Mouse (Mus musculus): Measurements from ENCODE around the gene Abcb10. TPM values are rescaled to one million over a fixed set of nuclear protein-coding genes. Genes with fewer than 3 reads are reported as not detected.
A peak's percentile ranks its signal among the peaks of the same experiment; 100 is the strongest.

The Abcb10 gene
- polyA plus RNA-seq, 1 experiment from 2014 or later: 17.3 TPM

- Histone ChIP-seq H3K27ac (no peak overlapping the region), H3K9ac (no peak overlapping the region), H3K4me1 (no peaks in the 10 kb centered on the region), H3K9me3 (no peaks in the 10 kb centered on the region), H3K4me3 (replicated peaks) (no peak overlapping the region), H3K36me3 (replicated peaks) (peaks cover 86% of the 10 kb centered on the region), H3K27me3 (no peaks in the 10 kb centered on the region), H3K4me2 (no peak overlapping the region)
- ATAC-seq (ENCODE audit: low FRiP score): no peak
- WGBS: 95% methylated on average over 10 of the region's 10 CpGs
These were observed 19.7 kb upstream of the Abcb10 start for GRCm38 (mm10) chr8:124002546-124003108.

- Histone ChIP-seq H3K4me3 (replicated peaks) (no peak overlapping the region), H3K4me2 (no peak overlapping the region), H3K9me3 (no peaks in the 10 kb centered on the region), H3K27ac (no peak overlapping the region), H3K27me3 (no peaks in the 10 kb centered on the region), H3K9ac (no peak overlapping the region), H3K4me1 (no peaks in the 10 kb centered on the region), H3K36me3 (replicated peaks) (peaks cover 78% of the 10 kb centered on the region)
- no peak for ATAC-seq (ENCODE audit: low FRiP score)
- WGBS: 100% methylated on average over 2 of the region's 2 CpGs
These were observed 16.6 kb upstream of the Abcb10 start for GRCm38 (mm10) chr8:123999568-123999967.

DNA sequence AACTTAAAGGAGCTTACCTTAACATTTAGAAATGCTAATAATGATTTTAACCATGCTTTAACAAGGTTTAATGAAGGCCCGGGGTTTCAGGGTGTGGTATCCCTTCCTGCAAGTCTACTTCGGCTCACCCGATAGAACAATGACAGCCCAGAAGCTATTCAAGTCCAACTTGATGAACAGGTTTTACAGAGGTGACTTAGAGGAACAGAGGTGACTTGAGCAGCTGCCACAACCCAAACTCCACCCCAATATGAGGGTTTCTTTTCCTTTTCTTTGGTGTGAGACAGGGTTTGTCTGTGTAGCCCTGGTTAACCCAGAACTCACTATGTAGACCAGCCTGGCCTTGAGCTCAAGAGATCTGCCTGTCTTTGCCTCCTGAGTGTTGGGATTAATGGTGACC lies 11.1 kb upstream of the Abcb10 start:
- Histone ChIP-seq H3K27ac (no peak overlapping the region), H3K4me1 (no peaks in the 10 kb centered on the region), H3K4me3 (replicated peaks) (no peak overlapping the region), H3K9ac (no peak overlapping the region), H3K9me3 (no peaks in the 10 kb centered on the region), H3K36me3 (replicated peaks) (peaks cover 38% of the 10 kb centered on the region), H3K4me2 (no peak overlapping the region), H3K27me3 (no peaks in the 10 kb centered on the region)
- no peak for ATAC-seq (ENCODE audit: low FRiP score)
- WGBS: 88% methylated on average over 3 of the region's 3 CpGs

GRCm38 (mm10) chr8:123993597-123993996 lies 10.7 kb upstream of the Abcb10 start:
- Histone ChIP-seq H3K27me3 (no peaks in the 10 kb centered on the region), H3K4me3 (replicated peaks) (no peak overlapping the region), H3K4me2 (no peak overlapping the region), H3K27ac (no peak overlapping the region), H3K36me3 (replicated peaks) (peaks cover 38% of the 10 kb centered on the region), H3K9ac (no peak overlapping the region), H3K4me1 (no peaks in the 10 kb centered on the region), H3K9me3 (no peaks in the 10 kb centered on the region)
- ATAC-seq (ENCODE audit: low FRiP score): no peak
- 94% methylated on average over 5 of the region's 5 CpGs for WGBS

DNA sequence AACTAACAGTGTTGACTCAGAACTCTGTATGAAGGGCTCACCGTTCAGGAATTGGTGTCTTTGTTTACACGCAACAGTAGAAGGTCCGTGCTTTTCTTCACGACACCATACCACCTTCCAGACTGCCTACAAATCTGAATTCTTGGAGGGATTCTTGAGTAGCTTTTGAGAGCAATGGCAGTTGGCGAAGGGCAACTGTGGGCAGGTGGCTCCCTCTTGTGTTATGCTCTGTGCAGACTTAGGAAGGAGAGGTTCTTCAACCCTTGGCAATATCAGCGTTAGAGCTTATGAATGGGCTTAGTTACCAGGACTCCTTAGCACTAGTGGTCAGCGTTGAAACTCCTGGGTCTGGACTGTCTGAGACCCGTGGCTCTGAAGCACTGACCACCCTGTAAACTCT lies 9.7 kb upstream of the Abcb10 start:
- Histone ChIP-seq H3K4me2 (no peak overlapping the region), H3K4me3 (replicated peaks) (no peak overlapping the region), H3K36me3 (replicated peaks) (peaks cover 33% of the 10 kb centered on the region), H3K4me1 (no peaks in the 10 kb centered on the region), H3K27me3 (no peaks in the 10 kb centered on the region), H3K27ac (no peak overlapping the region), H3K9ac (no peak overlapping the region), H3K9me3 (no peaks in the 10 kb centered on the region)
- ATAC-seq (ENCODE audit: low FRiP score): no peak
- 87% methylated on average over 8 of the region's 8 CpGs for WGBS

GRCm38 (mm10) chr8:123990277-123991049 lies 7.5 kb upstream of the Abcb10 start:
- Histone ChIP-seq H3K4me2 (no peak overlapping the region), H3K4me1 (no peaks in the 10 kb centered on the region), H3K36me3 (replicated peaks) (peaks cover 16% of the 10 kb centered on the region), H3K9me3 (no peaks in the 10 kb centered on the region), H3K27me3 (no peaks in the 10 kb centered on the region), H3K4me3 (replicated peaks) (no peak overlapping the region), H3K27ac (no peak overlapping the region), H3K9ac (no peak overlapping the region)
- no peak for ATAC-seq (ENCODE audit: low FRiP score)
- 95% methylated on average over 13 of the region's 13 CpGs for WGBS

DNA sequence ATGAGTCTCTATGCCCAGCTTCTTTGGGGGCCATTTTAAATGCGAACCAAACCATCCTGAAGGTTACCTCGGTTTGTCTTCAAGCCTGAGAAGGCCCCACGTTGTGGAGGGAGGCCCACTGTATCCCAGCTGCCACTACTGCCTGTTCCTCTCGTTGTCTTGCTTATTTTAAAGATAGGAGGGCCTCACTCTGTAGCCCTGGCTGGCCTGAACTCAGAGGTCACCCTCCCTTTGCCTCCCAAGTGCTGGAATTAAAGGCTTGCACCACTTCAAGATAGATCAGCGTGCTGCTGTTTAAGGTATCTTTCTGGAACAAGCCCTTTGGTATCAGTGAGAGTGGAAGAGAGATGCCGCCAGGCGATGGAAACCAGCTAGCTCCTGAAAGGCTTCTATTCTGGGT lies 6.2 kb upstream of the Abcb10 start:
- H3K4me3 ChIP-seq (replicated peaks): no peak overlapping the region
- H3K9me3 ChIP-seq: no peaks in the 10 kb centered on the region
- no peaks in the 10 kb centered on the region for H3K4me1 ChIP-seq
- H3K9ac ChIP-seq: no peak overlapping the region
- no peak overlapping the region for H3K4me2 ChIP-seq
- H3K27me3 ChIP-seq: no peaks in the 10 kb centered on the region
- peaks cover 7% of the 10 kb centered on the region; the same call in 1 of the 2 replicates for H3K36me3 ChIP-seq (replicated peaks)
- WGBS: 81% methylated on average over 7 of the region's 7 CpGs
- no peak overlapping the region for H3K27ac ChIP-seq
- no peak for ATAC-seq (ENCODE audit: low FRiP score)

GRCm38 (mm10) chr8:123988605-123989038 lies 5.7 kb upstream of the Abcb10 start:
- no peaks in the 10 kb centered on the region for H3K4me1 ChIP-seq
- H3K36me3 ChIP-seq (replicated peaks): peaks cover 2% of the 10 kb centered on the region; the same call in 1 of the 2 replicates
- H3K27me3 ChIP-seq: no peaks in the 10 kb centered on the region
- WGBS: 84% methylated on average over 6 of the region's 6 CpGs
- no peak for ATAC-seq (ENCODE audit: low FRiP score)
- no peak overlapping the region for H3K9ac ChIP-seq
- H3K4me3 ChIP-seq (replicated peaks): no peak overlapping the region
- H3K4me2 ChIP-seq: no peak overlapping the region
- no peak overlapping the region for H3K27ac ChIP-seq
- no peaks in the 10 kb centered on the region for H3K9me3 ChIP-seq

DNA sequence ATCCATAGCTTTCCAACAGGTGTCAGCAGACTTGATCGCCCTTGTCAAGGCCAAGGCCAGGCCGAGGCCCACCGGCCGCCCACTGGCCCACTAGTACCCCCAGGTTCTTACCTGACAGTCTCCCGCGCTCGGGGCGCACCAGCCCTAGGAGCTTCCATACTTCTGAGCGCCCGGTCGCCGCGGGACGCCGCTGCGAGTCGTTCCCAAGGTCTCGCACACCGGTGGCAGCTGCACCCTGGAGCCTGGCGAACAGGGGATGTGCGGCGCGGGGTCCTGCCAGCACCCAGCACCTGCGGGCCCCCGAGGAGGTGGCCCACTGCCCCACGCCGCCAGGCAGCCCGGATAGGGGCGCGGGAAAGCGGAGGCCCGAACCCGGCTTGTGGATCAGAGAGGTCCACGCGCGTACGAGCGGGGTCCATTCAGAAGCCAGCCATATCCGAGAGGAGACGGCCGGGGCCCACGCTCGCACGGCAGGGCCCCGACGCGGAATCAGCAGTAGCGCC lies 580 bp downstream of the Abcb10 start:
- under 1% methylated on average over 48 of the region's 48 CpGs for WGBS
- H3K9ac ChIP-seq: peak overlapping the region; percentile 78
- peak overlapping the region; percentile 84 for H3K4me3 ChIP-seq (replicated peaks)
- ATAC-seq (ENCODE audit: low FRiP score): peak; percentile 47
- peak overlapping the region; percentile 82 for H3K27ac ChIP-seq
- no peaks in the 10 kb centered on the region for H3K9me3 ChIP-seq
- peaks cover 4% of the 10 kb centered on the region; the same call in 1 of the 2 replicates for H3K27me3 ChIP-seq
- H3K4me1 ChIP-seq: peaks cover 17% of the 10 kb centered on the region; the same call in 1 of the 2 replicates
- H3K4me2 ChIP-seq: peak overlapping the region; percentile 93
- H3K36me3 ChIP-seq (replicated peaks): no peaks in the 10 kb centered on the region

DNA sequence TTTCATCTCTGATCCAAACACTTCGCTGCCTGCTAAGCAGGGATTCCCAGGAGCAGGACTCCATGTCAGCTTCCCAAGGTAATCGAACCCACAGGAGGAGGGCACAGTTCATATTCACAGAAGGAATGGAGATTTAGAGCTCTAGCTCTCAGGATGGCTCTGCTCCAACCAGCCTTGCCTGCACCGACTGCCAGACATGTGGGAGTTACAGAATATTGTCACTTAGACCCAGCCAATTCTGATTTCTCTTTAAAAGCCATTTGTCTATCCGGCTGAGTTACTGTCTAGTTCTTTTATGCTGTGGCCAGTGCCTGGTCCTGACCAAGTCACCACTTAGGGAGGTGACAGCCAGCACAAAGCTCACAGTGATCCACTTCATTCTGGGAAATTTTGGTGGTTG lies 1.2 kb downstream of the Abcb10 start:
- no peak for ATAC-seq (ENCODE audit: low FRiP score)
- H3K4me2 ChIP-seq: peak overlapping the region; percentile 93
- H3K4me1 ChIP-seq: peaks cover 17% of the 10 kb centered on the region; the same call in 1 of the 2 replicates
- no peak overlapping the region for H3K27ac ChIP-seq
- peak overlapping the region; percentile 84 for H3K4me3 ChIP-seq (replicated peaks)
- no peaks in the 10 kb centered on the region for H3K9me3 ChIP-seq
- peaks cover 4% of the 10 kb centered on the region; the same call in 1 of the 2 replicates for H3K27me3 ChIP-seq
- WGBS: 47% methylated on average over 4 of the region's 4 CpGs
- H3K36me3 ChIP-seq (replicated peaks): no peaks in the 10 kb centered on the region
- H3K9ac ChIP-seq: 0 out of 2 replicates have a peak overlapping the region, but pooled peaks have one; percentile 1

- WGBS: 73% methylated on average over 4 of the region's 4 CpGs
- peaks cover 17% of the 10 kb centered on the region; the same call in 1 of the 2 replicates for H3K4me1 ChIP-seq
- no peak for ATAC-seq (ENCODE audit: low FRiP score)
- no peak overlapping the region for H3K4me2 ChIP-seq
- no peak overlapping the region for H3K27ac ChIP-seq
- no peak overlapping the region for H3K9ac ChIP-seq
- no peaks in the 10 kb centered on the region for H3K36me3 ChIP-seq (replicated peaks)
- no peak overlapping the region for H3K4me3 ChIP-seq (replicated peaks)
- peaks cover 4% of the 10 kb centered on the region; the same call in 1 of the 2 replicates for H3K27me3 ChIP-seq
- no peaks in the 10 kb centered on the region for H3K9me3 ChIP-seq
These were observed 2.7 kb downstream of the Abcb10 start for GRCm38 (mm10) chr8:123980239-123980638.

- H3K4me3 ChIP-seq (replicated peaks): no peak overlapping the region
- peaks cover 17% of the 10 kb centered on the region; the same call in 1 of the 2 replicates for H3K4me1 ChIP-seq
- no peak overlapping the region; the same call in 1 of the 2 replicates for H3K27ac ChIP-seq
- 85% methylated on average over 8 of the region's 8 CpGs for WGBS
- H3K36me3 ChIP-seq (replicated peaks): no peaks in the 10 kb centered on the region
- no peak overlapping the region for H3K4me2 ChIP-seq
- H3K9me3 ChIP-seq: no peaks in the 10 kb centered on the region
- no peak for ATAC-seq (ENCODE audit: low FRiP score)
- peaks cover 4% of the 10 kb centered on the region; the same call in 1 of the 2 replicates for H3K27me3 ChIP-seq
- H3K9ac ChIP-seq: no peak overlapping the region
These were observed 4.0 kb downstream of the Abcb10 start for GRCm38 (mm10) chr8:123978926-123979325.

All from forebrain, embryonic 12.5 days (tissue).